Mouse (Mus musculus): ENCODE results near the gene Gpank1.

DNA sequence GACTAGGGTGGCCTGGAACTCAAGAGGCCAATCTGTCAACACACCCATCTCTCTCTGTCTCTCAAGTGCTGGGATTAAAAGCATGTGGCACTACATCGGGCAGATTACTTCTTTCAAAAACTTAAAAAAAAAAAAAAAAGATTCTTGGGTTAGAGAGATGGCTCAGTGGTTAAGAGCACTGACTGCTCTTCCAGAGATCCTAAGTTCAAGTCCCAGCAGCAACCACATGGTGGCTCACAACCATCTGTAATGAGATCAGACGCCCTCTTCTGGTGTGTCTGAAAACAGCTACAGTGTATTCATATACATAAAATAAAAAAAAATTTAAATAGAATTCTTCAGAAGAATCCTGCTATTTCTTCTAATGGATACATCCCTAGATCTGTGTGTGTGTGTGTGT is 33.1 kb upstream of the Gpank1 start:
- TF ChIP-seq CTCF (conservative IDR thresholded peaks at IDR 0.05; ENCODE audit: low read length) = peak; percentile 35
- no peak for TF ChIP-seq POU5F1 (IDR thresholded peaks at IDR 0.05; ENCODE audit: borderline replicate concordance, low read length)
